Mouse (Mus musculus): ENCODE data around the gene Plac1.

Gene Plac1

DNA sequence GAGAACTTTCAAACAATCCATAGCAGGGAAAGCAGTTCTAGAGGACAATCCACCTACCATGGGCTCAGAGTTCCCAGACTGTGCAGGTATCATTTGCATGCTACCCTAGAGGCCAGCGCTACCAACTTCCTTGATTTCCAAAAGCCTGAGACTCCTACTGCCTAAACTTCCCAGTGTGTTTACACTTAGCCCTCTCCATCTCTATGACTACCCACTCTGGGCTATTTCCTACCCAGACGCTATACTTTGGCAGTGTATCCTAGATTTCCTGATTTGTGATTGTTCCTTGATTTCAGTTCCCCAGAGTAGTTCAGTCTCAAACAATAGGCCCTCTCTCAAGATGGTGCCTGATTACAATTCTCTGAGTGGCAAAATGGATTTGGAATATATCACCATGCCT, 132.8 kb downstream of the Plac1 start:
- no peak for DNase-seq (ENCODE audit: low read depth, low spot score)

DNA sequence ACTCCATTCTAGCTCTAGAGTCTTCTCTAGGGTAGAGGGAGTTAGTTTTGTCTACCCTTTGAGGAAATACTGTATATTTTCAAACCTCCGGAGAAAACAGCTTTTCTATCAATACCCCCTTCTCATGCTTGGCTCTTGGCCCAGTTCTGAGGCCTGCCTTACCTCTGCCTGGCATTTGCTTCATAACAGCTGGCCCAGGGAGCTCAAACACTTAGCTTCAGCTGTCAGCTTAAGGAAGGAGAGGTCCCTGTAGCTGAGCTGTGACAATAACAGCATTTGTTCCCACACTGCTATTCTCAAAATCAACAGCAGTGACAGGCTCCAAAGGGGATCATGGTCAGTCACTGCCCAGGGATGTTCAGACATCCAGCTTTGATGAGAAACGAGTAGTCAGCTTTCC, 138.7 kb downstream of the Plac1 start:
- DNase-seq (ENCODE audit: low read depth, low spot score), result no peak

DNA sequence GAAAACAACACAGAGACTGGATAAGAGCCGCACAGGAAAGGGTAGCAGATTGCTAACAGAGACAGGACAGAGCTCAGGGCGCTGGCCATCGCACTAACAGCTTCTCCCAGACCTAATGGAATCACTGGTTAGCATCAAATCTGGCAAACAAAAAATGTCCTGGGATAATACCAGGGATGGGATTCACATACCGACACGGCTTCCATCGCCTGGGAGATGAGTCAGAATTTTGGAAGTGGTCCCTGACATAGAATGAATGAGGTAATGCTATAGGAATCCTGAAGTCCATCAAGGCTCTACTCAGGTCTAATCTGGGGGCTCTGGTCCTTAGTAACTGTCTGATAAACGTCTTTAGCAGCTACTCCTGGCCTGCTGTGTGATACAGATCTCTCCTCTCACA, 140.0 kb downstream of the Plac1 start:
- DNase-seq (ENCODE audit: low read depth, low spot score), result no peak

DNA sequence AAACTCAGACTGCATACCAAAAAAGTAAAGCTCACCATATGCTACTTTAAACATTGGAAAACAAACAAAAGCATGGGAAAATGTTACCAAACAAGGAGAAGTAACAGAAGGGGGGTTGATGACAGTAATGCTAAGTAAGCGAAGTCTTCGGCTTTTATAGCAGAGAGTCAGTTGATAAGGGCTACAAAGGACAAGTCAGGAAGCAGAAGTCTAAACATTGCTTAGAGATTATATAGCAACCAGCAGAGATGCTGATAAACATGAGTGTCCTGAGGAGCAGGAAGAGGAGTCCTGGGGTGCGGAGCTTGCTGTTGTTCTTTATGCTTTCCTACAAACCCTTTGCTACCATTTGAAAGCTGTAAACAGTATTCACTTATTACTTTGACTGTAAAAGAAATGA, 140.6 kb downstream of the Plac1 start:
- no peak for DNase-seq (ENCODE audit: low read depth, low spot score)

DNA sequence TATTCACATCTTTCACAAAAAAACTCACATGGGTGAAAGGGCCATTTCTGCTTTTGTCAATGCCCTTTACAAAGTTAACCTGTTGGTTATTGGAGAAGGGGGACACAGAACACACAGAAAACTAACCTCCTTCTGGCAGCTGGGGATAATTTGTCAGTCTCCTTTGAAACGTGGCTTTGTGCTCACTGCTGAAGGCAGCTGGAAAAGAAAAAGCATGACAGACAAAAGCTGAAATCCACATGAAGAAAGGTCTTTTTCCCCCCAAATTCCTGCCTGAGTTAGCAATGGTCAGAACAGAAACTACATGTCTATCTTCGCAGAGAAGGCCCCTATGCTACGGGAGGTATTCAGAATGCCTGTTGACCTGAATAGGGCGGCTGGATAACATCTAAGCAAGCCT, 141.6 kb downstream of the Plac1 start:
- DNase-seq (ENCODE audit: low read depth, low spot score), result no peak

DNA sequence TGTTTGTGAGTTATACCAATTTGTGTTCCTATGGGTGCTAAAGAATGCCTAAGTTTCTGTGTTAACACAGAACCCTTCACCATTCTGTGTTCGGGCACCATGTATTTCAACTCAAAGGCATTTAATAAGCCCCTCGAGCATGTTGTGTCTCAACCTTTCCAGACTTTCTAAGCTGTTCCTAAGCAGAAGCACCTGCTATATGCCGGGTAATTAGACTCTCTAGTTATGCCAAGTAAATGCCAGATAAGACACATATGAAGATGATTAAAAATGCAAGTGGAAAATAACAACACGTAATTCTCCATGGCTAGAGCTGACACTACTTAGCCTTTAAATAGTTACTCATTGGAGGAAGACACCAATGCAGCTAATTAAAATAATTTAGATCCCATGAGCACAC, 142.1 kb downstream of the Plac1 start:
- no peak for DNase-seq (ENCODE audit: low read depth, low spot score)

DNA sequence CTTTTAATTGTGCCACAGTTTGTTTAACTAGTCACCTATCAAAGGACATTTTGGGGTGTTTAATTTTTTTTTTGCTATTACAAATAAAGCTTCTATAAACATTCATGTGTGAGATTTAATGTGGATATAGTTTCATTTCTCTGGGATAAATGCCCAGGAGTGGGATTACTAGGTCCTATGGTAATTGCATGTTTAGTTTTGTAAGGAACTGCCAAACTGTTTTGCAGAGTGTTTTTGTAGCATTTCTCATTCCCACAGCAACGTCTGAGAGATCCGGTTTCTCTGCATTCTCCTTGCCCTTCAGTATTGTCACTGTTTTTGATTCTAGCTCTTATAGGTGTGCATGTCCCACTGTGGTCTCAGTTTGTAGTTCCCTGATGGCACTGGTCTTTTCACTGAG, 146.5 kb downstream of the Plac1 start:
- DNase-seq (ENCODE audit: low read depth, low spot score), result no peak

DNA sequence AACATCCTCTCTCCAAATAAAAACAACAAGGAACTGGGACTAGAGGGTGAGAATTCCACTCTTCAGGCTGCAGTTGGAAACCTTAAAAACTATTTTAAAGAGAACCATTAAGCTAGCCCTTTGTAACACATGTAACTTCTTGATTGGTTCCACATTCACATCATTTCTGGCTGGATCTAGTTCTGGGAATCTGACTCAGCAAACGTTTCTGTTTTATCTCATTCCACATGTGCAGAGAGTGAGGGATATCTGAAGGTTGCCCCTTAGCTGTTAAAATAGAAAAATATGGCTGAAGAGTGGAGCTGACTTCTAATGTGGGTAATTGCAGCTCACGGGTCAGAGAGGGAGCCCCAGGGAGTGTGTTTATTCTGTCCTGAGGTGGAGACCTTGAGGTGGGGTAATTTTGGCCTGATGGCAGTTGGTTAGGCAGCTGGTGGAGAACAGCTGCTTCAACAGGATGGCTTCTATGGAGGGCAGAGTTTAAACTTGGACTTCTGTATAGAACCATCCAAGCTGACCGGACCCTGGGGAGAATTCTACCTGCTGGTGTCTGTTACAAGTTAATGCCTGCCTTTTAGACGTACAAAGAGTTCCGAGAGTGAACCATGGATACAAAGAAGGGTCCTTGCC, 151.1 kb downstream of the Plac1 start:
- no peak for DNase-seq (ENCODE audit: low read depth, low spot score)

DNA sequence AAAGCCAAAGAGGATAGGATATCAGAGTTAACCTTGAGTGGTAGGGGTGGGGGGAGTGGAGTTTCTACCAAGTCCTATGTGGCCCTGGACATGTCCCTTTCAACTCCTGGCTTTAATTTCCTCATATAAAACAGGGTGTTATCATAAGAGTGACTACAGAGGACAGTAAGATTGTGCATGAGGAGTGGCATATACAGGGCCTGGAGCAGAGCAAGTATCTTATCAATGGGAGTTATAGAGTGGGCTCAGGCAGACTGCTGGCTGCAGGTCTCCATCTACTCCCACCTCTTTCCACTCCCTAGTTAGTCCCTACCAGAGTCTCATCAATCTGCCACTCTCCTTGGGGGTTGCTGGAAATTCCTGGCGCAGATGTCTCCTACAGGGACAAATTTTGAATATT, 152.7 kb downstream of the Plac1 start:
- DNase-seq (ENCODE audit: low read depth, low spot score), result no peak

DNA sequence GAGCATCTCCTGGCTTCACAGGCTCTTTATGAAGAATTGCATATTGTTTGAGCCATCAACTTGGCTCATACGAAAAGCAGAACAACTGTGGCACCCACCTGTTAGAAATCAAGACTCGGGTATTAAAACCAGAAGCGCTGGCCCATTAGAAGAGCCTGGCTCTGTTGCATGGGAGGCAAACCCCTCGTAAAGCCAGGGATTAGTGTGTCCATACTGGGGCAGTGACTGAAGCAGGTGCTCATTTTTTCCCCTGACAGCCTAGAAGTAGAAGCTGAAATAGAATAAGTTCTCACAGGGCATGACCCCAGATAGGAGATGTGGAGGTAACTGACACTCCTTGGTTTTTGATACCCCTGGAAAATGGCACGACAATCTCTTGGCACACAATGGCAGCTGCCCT, 154.4 kb downstream of the Plac1 start:
- no peak for DNase-seq (ENCODE audit: low read depth, low spot score)

DNA sequence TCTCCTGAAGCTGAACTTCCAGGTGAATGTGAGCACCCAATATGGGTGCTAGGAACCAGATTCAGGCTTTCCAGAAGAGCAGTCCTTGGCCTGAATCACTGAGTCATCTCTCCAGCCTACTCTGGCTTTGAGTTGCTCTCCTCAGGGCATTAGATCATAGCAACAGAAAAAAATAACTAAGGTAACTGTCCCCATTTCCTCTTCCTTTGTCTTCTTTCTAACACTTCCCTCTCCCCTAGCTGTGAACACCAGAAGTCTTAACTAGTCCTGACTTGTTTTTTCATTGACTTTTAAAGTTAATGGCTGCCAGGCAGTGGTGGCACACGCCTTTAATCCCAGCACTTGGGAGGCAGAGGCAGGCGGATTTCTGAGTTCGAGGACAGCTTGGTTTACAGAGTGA, 175.5 kb downstream of the Plac1 start:
- DNase-seq (ENCODE audit: low read depth, low spot score), result no peak

DNA sequence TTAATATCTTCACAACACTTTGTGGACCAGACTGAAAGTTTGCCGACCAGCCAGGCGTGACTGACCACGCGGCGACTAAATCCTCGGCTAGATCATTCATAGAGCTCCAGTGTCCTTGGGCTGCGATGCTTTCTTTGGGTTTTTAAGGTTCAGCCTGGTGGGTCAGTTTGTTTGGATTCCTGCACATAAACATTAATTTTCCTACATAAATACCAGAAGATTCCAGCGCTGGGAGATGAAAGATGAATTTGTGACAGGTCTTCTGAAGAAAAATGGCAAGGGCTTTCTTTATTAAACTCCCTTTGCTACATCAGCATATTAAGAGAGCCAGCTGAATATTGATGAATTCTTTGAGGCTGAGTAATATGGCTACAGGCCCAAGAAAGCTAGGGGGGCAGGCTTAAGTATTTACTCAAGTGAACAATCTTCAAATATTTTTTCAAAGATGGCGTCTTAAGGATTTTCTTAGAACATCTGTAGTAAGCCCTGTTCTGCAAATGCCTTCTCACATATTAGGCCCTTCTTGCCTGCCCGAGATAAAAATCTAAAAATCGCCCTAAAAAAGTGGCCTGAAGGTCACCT, 180.4 kb downstream of the Plac1 start:
- no peak for DNase-seq (ENCODE audit: low read depth, low spot score)

DNA sequence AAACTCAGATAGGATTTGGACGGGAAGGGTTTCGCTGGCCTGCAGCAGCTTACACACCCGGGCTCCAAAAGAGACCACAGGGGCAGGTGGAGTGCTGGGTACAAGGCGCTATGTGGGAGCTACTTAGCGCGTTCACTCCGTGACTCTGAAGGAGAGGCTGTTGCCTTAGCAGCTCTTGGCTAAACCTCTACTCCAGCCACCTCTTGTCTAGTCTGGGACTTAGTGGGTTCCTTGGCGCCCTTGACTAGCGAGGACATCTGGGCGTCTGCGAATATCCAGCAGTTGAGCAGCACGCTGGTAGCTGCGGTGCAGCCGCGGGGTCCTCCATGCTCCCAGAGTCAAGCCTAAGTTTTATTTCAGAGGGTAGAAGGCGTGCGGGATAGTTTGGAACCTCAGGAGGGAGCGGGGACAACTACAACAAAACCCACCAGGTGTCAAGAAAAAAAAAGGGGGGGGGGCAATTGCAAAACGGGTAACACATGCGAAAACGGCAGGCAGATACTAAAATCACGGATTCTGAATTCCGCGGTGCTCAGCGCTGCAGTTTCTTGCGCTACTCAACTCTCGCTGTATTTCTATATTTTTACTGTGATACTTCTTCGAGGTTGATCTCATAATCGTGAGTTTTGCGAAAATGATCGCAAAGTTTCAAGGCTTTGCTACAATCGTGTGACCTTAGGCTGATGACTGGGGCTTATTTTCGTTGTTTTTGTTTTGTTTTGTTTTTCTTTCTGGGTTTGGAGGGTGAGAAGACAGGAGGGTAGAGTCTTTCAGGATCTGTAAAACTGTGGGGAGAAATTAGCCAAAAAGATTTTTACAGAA, 181.2 kb downstream of the Plac1 start:
- no peak for DNase-seq (ENCODE audit: low read depth, low spot score)

DNA sequence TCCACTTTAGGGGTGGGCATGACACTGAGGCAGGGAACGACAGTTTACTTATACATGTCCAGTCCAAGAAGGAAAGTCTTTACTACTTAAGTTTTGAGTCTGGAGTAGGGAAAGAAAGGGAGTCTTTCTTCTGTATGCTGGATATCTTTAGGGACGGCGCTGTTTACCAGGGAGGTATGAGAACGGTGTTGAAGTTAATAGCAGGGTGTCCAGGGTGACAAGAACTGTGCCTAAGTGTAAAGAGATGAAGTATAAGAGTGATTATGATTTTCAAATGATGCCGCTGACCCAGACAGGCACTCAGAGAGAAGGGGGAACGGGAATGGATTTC, 182.2 kb downstream of the Plac1 start:
- no peak for DNase-seq (ENCODE audit: low read depth, low spot score)

DNA sequence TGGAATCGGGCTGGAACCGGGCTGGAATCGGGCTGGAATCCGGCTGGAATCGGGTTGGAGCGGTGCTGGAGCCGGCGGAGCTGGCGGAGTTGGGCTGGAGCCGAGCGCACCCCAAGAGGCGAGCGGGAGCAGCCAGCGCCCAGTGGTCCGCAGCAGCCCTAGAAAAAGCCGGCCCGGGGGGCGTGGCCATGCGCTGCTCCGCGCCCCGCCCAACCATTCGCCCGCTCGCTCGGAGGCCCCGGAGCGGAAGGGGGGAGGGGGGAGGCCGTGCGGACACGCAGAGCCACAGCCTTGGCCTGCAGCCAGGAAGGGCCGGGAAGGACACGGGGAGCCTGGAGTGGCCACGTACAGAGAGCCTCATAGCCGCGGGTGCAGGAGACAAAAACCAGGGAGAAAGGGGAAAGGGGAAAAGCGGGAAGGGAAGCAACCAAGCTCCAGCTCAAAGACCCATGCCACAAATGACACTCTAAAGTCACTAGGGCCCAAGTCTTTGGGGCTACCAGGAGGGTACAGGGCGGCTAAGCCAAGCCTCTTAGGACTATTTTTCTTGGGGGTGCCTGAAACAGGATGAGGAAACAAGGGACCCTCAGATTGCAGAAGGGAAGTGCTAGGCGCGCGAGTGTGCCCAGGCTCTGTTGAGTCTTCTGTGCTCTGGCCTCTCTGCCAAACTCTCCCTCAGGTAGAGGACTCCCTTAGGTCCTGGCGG, 182.7 kb downstream of the Plac1 start:
- no peak for DNase-seq (ENCODE audit: low read depth, low spot score)

DNA sequence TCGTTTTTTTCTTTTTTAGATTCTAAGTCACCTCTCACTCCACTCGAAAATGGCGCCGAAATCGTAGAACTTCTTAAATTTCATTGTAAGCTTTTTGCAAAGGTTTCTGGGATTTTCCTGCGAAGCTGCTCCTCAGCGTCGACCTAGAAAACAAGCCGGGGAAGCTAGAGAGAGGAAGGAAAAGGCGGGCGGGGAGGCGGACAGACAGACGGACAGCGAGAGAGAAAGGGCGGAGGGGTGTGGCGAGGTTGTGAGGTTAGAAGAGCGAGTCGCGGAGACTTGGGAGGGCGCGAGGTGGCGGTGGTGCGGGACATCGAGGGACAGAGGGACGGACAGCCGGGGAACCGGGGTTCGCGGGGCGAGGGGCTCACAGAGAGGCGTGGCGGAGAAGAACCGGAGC, 183.3 kb downstream of the Plac1 start:
- DNase-seq (ENCODE audit: low read depth, low spot score), result no peak

DNA sequence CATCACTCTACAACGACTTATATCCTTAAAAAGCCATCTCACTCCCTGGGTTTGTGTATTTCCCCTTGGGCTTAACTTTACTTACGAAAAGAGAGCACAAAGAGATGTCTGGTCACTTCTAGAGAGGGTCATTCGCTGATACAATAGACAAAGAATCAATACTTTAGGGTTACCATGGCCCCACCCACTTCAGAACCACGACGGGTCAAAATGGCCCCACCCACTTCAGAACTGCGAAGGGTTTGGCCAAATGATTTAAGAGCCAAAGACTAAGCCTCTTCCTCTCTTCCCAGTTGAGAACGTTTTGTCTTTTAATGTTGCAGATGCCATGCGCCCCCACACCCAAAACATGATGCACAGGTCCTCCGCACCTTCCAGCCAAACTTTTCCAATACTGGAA, 184.1 kb downstream of the Plac1 start:
- no peak for DNase-seq (ENCODE audit: low read depth, low spot score)

DNA sequence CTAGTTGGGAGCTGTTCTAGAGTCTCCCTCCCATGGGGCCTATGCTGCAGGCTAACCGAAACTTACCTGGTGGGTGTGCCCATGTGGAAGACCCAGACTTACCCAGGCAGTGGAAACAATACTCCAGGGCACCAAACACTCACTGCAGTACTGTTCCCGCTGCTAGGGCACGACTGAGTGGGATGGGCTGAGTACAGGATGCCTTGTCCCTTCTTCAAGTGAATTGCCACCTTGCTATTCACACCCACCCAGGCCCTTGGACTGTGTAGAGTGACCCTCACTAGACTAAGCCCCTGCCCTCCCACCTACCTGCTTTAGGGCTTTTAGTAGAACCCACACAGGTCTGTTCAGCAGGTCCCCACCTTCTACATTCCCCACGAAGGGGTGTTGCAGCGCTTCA, 186.0 kb downstream of the Plac1 start:
- DNase-seq (ENCODE audit: low read depth, low spot score), result no peak

DNA sequence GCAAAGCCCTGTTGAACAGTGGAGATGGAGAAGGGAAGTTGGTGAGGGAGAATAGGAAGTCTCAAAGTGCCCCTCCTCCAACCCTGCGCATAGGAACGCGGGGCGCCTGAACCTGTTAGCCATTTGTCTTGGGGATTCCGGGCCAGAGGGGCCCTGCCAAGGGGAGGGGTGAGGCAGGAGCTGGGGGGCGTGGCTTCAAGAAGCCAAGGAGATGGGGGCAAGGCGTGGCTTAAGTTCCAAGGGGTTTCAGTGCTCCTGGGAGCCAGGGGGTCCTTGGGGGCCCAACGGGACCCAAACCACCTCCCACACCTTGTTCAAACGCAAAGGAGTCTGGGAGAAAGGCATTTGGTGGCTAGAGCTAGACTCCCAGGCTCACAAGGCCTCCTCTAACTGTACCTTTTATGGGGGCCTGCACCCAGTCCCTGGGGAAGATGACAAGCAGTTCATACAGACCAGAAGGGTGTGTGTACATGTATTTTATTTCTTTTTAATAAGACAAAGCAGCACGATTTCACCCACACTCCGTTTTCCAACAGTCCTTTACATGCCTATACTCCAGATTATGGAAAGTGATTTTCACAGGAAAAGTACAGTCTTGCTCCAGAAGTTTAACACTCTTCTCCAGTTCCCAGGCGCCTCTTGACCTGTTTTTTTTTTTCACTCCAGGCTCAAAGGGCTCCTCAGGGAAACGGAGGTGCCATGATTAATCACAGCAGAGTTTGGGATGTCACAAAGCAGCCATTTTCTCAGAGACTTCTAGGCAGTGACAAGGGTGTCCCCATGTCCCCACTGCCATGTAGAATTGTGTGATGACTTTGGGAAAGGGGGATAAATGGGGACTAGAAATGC, 187.0 kb downstream of the Plac1 start:
- DNase-seq (ENCODE audit: low read depth, low spot score), result no peak

DNA sequence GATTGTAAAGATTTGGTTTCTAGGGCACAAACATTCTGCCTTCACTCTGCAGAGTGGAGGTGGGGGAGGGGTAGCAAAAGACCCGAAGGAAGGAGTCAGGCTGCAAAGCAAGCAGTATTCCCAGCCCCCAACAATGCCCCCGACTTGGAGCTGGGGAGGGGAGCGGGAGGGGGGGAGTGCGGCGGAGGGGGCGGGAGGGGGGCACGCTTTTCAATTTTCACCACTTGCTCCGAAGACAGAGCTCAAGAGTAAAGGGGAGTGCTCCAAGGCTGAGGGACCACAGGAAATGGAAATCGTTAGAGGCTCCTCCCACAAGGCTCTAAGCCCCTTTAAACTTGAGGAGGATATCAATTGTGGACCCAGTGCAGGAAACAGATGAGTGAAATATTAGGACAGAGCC, 189.6 kb downstream of the Plac1 start:
- no peak for DNase-seq (ENCODE audit: low read depth, low spot score)

DNA sequence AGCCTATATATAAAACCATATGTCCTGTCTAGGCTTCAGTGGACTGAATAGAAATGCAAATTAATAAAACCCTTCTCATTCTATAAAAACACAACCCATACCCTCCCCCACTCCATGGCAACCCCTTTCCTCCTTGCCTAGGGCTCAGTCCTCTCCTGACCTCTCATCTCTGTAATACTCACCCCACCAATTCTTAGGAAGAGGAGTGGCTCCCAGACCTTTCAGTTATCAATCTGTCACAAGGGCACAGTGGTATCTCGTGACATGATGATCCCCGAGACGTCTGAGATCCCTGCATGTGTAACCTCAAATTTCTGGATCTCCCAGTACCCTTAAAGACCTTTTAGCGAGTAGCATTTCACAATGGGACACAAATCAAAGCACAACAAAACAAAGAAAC, 190.7 kb downstream of the Plac1 start:
- DNase-seq (ENCODE audit: low read depth, low spot score), result no peak

DNA sequence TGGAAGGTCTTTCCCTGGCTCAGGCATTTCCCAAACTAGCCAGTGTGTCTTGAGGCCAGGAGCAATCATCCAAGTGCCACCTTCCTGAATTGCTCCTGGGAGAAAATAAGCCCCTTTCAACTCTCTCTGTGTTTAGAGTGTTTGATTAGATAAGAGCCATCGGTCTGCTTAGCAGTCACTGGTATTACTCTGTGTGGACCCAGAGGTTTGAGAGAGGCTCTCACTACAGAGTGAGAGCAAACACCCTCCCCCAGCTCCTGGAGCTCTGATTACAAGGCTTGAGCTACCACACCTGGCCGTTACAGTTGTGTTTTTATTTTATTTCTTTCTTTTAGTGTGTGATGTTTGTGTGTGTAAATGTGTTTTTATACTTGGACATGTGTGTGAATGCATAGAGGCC, 193.0 kb downstream of the Plac1 start:
- DNase-seq (ENCODE audit: low read depth, low spot score), result no peak
